Mouse (Mus musculus) liver, adult 2 months (tissue): Measurements from ENCODE around the gene Klk1b5. TPM values are rescaled to one million over a fixed set of nuclear protein-coding genes. Genes with fewer than 3 reads are reported as not detected.
"Not testable (repeated sequence)": the region's sequence is repeated elsewhere in the genome, so short reads cannot be mapped to it uniquely, and the experiment has no call there.

ENCODE experiments used
- DNase-seq: peaks from one replicate; pipeline ENCODE4 v3.0.0-alpha.2; 2011; ENCODE audit warnings: low read depth, low spot score; ENCODE audit errors: extremely low read depth
- H3K27ac ChIP-seq: fragments of 200-500 bp; replicated peaks from 2 replicates; pipeline ENCODE4 v1.5.1; 2012; ENCODE audit warnings: low read depth, mild to moderate bottlenecking, control low read depth, inconsistent platforms, low read length; ENCODE audit not compliant: insufficient read depth
- H3K27me3 ChIP-seq: fragments of 200-500 bp; 2 replicates; pipeline ENCODE4 v1.6.1; 2012; ENCODE audit warnings: mild to moderate bottlenecking, moderate library complexity, low read length, inconsistent platforms; ENCODE audit not compliant: control insufficient read depth, insufficient read depth
- H3K36me3 ChIP-seq: fragments of 200-500 bp; 2 replicates; pipeline ENCODE4 v1.6.1; 2012; ENCODE audit warnings: low read length, inconsistent platforms; ENCODE audit not compliant: control insufficient read depth, insufficient read depth
- H3K4me1 ChIP-seq: fragments of 200-500 bp; 2 replicates; pipeline ENCODE4 v1.6.1; 2011; ENCODE audit warnings: low read length; ENCODE audit not compliant: control insufficient read depth, insufficient read depth
- H3K4me3 ChIP-seq: fragments of 200-500 bp; 2 replicates; pipeline ENCODE4 v1.5.1; 2011; ENCODE audit warnings: low read depth, mild to moderate bottlenecking, control low read depth, low read length, moderate library complexity; ENCODE audit not compliant: insufficient read depth
- H3K79me2 ChIP-seq: fragments of 200-500 bp; 2 replicates; pipeline ENCODE4 v1.6.1; 2012; ENCODE audit warnings: inconsistent platforms, mild to moderate bottlenecking, low read length, moderate library complexity; ENCODE audit not compliant: control insufficient read depth, insufficient read depth
- H3K9ac ChIP-seq: fragments of 200-500 bp; 2 replicates; pipeline ENCODE4 v1.6.1; 2012; ENCODE audit warnings: low read depth, mild to moderate bottlenecking, control low read depth, inconsistent platforms, low read length
- CTCF ChIP-seq: fragments of 200-500 bp; IDR thresholded peaks from 2 replicates; pipeline ENCODE4 v1.5.1; 2011; ENCODE audit warnings: low read depth, low read length, control low read depth
- POLR2A ChIP-seq: fragments of 200-500 bp; IDR thresholded peaks from 2 replicates; pipeline ENCODE4 v1.6.1; 2011; ENCODE audit warnings: low read length, control low read depth; ENCODE audit not compliant: insufficient read depth; ENCODE audit errors: extremely low read depth
- WGBS: fragments of 180-500 bp; shearing (Covaris S2); methylation state at CpG from one replicate; pipeline ENCODE4 v1.1.7; 2018; 5-methylcytosine and 5-hydroxymethylcytosine counted together
- polyA plus RNA-seq: library from polyadenylated mRNA; depleted of rRNA; stranded (reverse); fragments of >200 nt; gene quantifications from 2 replicates; pipeline ENCODE4 v1.2.3, GENCODE M21; 2012
- total RNA-seq: library from RNA; depleted of rRNA; stranded (reverse); fragments of >200 nt; gene quantifications from 2 replicates; pipeline ENCODE4 v1.2.3, GENCODE M21; 2014

The Klk1b5 gene
- total and polyA plus RNA-seq, 2 experiments = 0.28 TPM; not detected in 1

- TF ChIP-seq POLR2A = no peak
- TF ChIP-seq CTCF = no peak
- H3K27ac ChIP-seq = no peak overlapping the region
- no peaks in the 10 kb centered on the region for H3K27me3 ChIP-seq
- peaks cover 5% of the 10 kb centered on the region for H3K4me1 ChIP-seq
- DNase-seq = no peak
- 95% methylated on average over 2 of the region's 2 CpGs for WGBS
- H3K79me2 ChIP-seq = no peaks in the 10 kb centered on the region
- H3K9ac ChIP-seq = no peak overlapping the region
- peaks cover 8% of the 10 kb centered on the region for H3K36me3 ChIP-seq
- no peak overlapping the region for H3K4me3 ChIP-seq
Measured at GRCm38 (mm10) chr7:44247971-44248370, 32.2 kb downstream of the Klk1b5 start.

GRCm38 (mm10) chr7:44249248-44249647 is 33.5 kb downstream of the Klk1b5 start:
- Histone ChIP-seq H3K36me3 (peaks cover 8% of the 10 kb centered on the region), H3K27ac (no peak overlapping the region), H3K4me3 (no peak overlapping the region), H3K9ac (no peak overlapping the region), H3K79me2 (no peaks in the 10 kb centered on the region), H3K27me3 (no peaks in the 10 kb centered on the region), H3K4me1 (peaks cover 5% of the 10 kb centered on the region)
- WGBS = 97% methylated on average over 4 of the region's 4 CpGs
- DNase-seq = no peak
- no peak for TF ChIP-seq POLR2A
- TF ChIP-seq CTCF = no peak

- DNase-seq, H3K27ac ChIP-seq, H3K4me3 ChIP-seq, H3K4me1 ChIP-seq, H3K79me2 ChIP-seq, H3K9ac ChIP-seq, H3K27me3 ChIP-seq, H3K36me3 ChIP-seq: not testable (repeated sequence)
- 93% methylated on average over 17 of the region's 17 CpGs for WGBS
Measured at GRCm38 (mm10) chr7:44250732-44251275, 35.1 kb downstream of the Klk1b5 start.

GRCm38 (mm10) chr7:44253023-44253616 is 37.4 kb downstream of the Klk1b5 start:
- no peak overlapping the region for H3K27ac ChIP-seq
- H3K36me3 ChIP-seq = peaks cover 8% of the 10 kb centered on the region
- 79% methylated on average over 15 of the region's 15 CpGs for WGBS
- H3K27me3 ChIP-seq = no peaks in the 10 kb centered on the region
- TF ChIP-seq POLR2A (no peak), CTCF (no peak)
- H3K79me2 ChIP-seq = no peaks in the 10 kb centered on the region
- H3K4me3 ChIP-seq = no peak overlapping the region
- no peaks in the 10 kb centered on the region for H3K4me1 ChIP-seq
- DNase-seq = no peak
- no peak overlapping the region for H3K9ac ChIP-seq

- peaks cover 2% of the 10 kb centered on the region; the same call in 1 of the 2 replicates for H3K36me3 ChIP-seq
- no peaks in the 10 kb centered on the region for H3K27me3 ChIP-seq
- no peak overlapping the region for H3K27ac ChIP-seq
- H3K4me1 ChIP-seq = no peaks in the 10 kb centered on the region
- H3K79me2 ChIP-seq = no peaks in the 10 kb centered on the region
- no peak overlapping the region for H3K4me3 ChIP-seq
- 77% methylated on average over 6 of the region's 6 CpGs for WGBS
- DNase-seq = no peak
- no peak overlapping the region for H3K9ac ChIP-seq
- TF ChIP-seq CTCF (no peak), POLR2A (no peak)
Measured at GRCm38 (mm10) chr7:44254930-44255329, 39.2 kb downstream of the Klk1b5 start.

GRCm38 (mm10) chr7:44257278-44257677 is 41.5 kb downstream of the Klk1b5 start, which contains the start of gene Acp4:
TSS of gene Acp4 (minus strand) at chr7:44257378.
- H3K79me2 ChIP-seq = no peaks in the 10 kb centered on the region
- H3K4me3 ChIP-seq = no peak within 1 kb of the TSS
- no peaks in the 10 kb centered on the region for H3K4me1 ChIP-seq
- TF ChIP-seq POLR2A = no peak
- no peak for TF ChIP-seq CTCF
- 0 out of 2 replicates have a peak, but pooled peaks cover 1% of the 10 kb centered on the region for H3K36me3 ChIP-seq
- no peak for DNase-seq
- WGBS = 86% methylated on average over 4 of the region's 4 CpGs
- H3K27me3 ChIP-seq = no peaks in the 10 kb centered on the region
- H3K9ac ChIP-seq = no peak within 1 kb of the TSS
- H3K27ac ChIP-seq = no peak within 1 kb of the TSS
